Mouse (Mus musculus) heart, postnatal 14 days (tissue): Measurements from ENCODE around the gene Fgfr1op2. TPM values are rescaled to one million over a fixed set of nuclear protein-coding genes. Genes with fewer than 3 reads are reported as not detected.

Experiments used
- DNase-seq, 2 experiments: peaks; one replicate each; pipeline ENCODE4 v3.0.0; 2021 to 2022
- intact Hi-C: fragments of 180-260 bp; cut with DNase I; formaldehyde crosslinking; loops from one replicate; pipeline ENCODE4 v1.15.1; 2025
- total RNA-seq, 2 experiments: library from RNA; stranded (reverse); gene quantifications; 2 replicates each; pipeline ENCODE4 v1.2.3; 2021

Fgfr1op2 gene
- total RNA-seq, 2 experiments from 2014 or later: 56.4 to 61.4 TPM

GRCm38 (mm10) chr6:146583366-146584046 lies 6.5 kb downstream of the Fgfr1op2 start:
- intact Hi-C loops: no loop called here
- DNase-seq: no peak

DNA sequence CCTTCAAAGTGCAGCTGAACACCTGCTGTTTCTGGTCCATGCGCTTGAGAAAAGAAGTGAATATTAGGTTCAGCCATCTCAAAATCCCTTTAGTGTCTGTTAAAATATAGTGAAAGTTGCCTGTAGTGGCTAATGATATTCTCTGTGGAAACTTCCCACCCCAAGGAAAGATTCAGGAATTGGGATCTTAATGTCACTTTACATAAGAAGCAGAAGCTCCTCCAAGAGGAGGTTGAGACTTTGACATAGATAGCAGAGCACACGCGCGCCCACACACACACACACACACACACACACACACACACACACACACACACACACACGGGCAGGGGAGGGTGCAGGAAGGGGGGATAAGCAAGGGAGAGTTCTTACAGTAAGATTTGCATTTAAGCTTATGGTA lies 8.1 kb downstream of the Fgfr1op2 start:
- no peak for DNase-seq
- intact Hi-C loops: no loop called here

- intact Hi-C loops: no loop called here
These were observed 25.6 kb downstream of the Fgfr1op2 start for GRCm38 (mm10) chr6:146602601-146603000.

DNA sequence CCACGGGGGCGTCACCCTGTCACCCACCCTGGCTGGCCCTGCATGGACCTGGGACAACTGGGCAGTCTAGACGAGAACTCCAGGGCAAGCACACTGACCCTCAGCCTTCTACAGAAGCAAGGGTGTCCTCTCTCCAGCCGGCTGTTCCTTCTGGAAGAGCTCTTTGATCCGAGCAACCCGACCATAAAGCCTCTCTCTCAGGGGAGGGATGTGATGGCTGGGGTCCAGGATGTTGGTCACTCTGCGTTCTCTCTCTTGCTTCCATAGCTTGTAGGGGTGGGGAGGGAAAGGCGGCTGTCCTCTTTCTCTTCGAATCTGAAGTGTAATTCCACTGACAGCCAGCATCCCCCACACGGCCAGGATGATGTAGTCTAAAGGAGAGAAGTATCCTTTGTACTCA lies 26.6 kb downstream of the Fgfr1op2 start:
- intact Hi-C loops: no loop called here

More at GRCm38 (mm10) chr6:146602601-146603000, 25.6 kb downstream of the Fgfr1op2 start:
- DNase-seq: no peak

DNA sequence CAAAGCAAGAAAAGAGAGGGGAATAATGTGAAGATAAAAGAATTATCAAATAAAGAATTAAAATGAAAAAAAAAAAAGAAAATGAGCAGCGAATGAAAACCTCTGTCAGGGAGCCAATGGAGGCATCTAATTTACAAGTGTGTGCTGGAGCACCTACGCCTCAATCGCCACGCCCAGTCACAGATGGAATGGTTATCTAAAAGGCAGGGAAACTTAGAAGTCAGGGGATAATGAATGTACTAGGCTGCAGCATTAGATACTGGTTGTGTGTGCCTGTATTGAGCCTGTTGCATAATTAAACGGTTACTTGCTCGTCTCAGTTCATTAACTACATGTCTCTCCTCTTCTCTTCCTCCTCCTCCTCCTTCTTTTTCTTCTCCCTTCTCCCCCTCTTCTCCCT lies 34.4 kb downstream of the Fgfr1op2 start:
- intact Hi-C loops: no loop called here
- DNase-seq: no peak

More for the DNA sequence above, 26.6 kb downstream of the Fgfr1op2 start:
- peak in 1 of 2 experiments; percentile 12 for DNase-seq

DNA sequence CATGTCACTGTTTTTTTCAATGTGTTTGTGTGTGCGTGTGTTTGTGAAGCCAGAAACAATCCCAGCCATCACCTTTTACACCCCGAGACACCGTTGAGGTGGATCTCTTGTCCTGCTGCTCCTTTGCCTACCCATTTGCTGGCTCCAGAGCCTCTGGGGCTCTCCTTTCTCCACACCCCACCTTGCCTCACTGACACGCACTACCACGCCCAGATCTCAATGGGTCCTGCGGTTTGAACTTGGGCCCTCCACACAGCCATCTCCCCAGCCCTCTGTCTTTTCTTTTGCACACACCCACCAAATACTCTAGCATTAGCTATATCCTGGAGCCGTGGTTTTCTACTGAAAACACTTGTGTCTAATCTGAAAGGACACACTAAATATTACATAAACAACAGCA lies 34.9 kb downstream of the Fgfr1op2 start:
- no peak for DNase-seq
- intact Hi-C loops: no loop called here

GRCm38 (mm10) chr6:146612736-146613135 lies 35.7 kb downstream of the Fgfr1op2 start:
- no peak for DNase-seq
- intact Hi-C loops: no loop called here

DNA sequence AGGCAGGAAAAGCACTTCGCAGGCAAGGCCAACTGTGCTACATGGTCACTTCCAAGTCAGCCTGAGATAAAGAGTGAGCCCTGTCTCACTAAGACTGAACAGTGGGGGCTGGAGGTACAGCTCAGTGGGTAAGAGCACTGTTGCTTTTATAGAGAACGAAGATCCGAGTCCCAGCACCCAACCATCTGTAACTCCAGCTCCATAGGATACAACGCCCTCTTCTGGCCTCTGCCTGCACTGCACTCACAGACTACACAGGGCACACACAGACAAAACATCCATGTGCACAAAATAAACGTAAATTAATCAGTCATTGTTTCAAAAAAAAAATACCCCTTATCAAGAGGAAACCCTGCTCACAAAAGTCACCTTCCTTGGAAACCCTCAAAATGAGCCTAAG lies 36.9 kb downstream of the Fgfr1op2 start:
- DNase-seq: no peak
- intact Hi-C loops: no loop called here

- intact Hi-C loops: no loop called here
- no peak for DNase-seq
These were observed 37.5 kb downstream of the Fgfr1op2 start for GRCm38 (mm10) chr6:146614541-146614940.

DNA sequence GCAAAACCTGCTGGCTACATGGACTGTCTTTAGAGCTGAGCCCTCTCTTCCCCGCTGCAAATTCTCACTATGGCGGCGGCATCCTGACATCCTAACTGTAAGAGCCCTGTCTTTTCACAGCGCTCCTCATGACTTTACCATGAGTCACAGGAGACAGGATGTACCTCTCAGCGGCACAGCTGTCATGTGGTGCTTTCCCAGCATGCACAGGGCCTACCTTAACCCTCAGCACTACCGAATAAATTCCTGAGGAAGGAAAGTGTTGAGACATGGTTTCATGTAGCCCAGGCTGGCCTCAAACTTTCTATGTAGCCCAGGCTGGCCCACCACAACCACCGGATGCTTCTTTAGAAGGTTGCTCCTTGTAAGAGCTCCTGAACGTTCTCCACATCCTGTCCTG lies 38.9 kb downstream of the Fgfr1op2 start:
- no peak for DNase-seq
- intact Hi-C loops: no loop called here

- intact Hi-C loops: no loop called here
- DNase-seq: no peak
These were observed 39.7 kb downstream of the Fgfr1op2 start for GRCm38 (mm10) chr6:146616670-146617069.

GRCm38 (mm10) chr6:146628123-146628522 lies 51.1 kb downstream of the Fgfr1op2 start:
- DNase-seq: no peak
- intact Hi-C loops: no loop called here

- DNase-seq: no peak
- intact Hi-C loops: loop anchor here (5.0 kb wide), 1 partner anchor 128 kb away; the partner anchor contains the start of gene Itpr2
These were observed 53.1 kb downstream of the Fgfr1op2 start for GRCm38 (mm10) chr6:146629781-146630756.

GRCm38 (mm10) chr6:146630961-146631360 lies 54.0 kb downstream of the Fgfr1op2 start:
- no peak for DNase-seq
- intact Hi-C loops: loop anchor here (5.0 kb wide), 1 partner anchor 129 kb away; the partner anchor contains the start of gene Itpr2

DNA sequence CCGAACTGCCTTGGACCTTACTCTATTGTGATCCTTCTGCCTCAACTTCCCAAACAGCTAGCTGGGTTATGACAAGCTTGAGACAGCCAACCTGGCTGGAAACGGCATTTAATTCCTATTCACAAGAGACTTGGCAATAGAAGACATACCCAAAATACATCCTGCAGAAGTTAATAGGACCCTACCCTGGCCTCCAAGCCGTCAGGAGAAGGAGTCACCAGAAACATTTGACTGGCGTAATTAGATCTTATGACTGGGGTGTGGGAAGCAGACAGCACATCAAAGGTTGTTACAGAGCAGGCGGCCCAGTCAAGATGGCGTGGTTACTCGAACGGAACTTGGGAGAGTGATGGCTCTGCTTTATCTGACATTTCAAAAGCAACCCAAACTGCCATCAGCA lies 54.8 kb downstream of the Fgfr1op2 start:
- no peak for DNase-seq
- intact Hi-C loops: loop anchor here (5.0 kb wide), 1 partner anchor 130 kb away; the partner anchor contains the start of gene Itpr2

DNA sequence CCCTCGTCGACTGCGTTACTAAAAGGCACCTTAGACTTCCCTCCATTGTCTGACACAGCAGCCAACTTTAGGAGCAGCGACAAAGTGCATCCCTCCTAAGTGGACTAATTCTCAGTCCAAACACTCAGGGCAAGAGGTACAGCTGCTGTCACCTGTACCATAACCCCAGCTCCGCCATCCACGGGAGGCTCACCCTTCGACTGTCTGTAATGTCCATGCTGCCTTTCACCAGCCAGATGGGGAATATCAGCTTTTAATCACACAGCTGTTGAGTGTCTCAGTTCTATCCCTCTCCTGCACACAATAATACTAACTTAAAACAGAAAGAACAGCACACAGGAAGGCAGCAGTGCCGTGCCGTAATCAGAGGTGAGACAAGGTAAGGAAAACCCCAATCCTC lies 55.4 kb downstream of the Fgfr1op2 start:
- intact Hi-C loops: loop anchor here (5.0 kb wide), 1 partner anchor 130 kb away; the partner anchor contains the start of gene Itpr2
- DNase-seq: no peak

GRCm38 (mm10) chr6:146633097-146633496 lies 56.1 kb downstream of the Fgfr1op2 start:
- DNase-seq: peak in 1 of 2 experiments; percentile 6
- intact Hi-C loops: loop anchor here (5.0 kb wide), 1 partner anchor 131 kb away; the partner anchor contains the start of gene Itpr2

DNA sequence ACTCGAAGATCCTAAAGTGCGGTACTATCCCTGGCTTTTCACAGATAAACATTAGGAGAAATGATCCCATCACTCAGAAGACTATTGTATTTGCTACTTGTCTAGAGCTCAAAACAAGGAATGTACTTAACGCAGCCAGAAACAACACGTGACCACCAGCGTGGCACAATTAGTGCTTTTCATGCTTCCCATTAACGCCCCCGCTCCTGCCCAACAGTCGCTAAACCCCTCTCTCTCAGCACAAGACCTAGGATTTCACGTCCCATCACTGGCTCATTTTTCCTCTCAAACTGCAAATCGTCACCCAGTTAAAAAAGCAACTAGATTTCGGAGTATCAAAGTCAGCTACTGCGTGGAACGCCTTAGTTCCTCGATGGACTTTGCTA lies 56.6 kb downstream of the Fgfr1op2 start:
- DNase-seq: peak; percentile 30 to 42
- intact Hi-C loops: loop anchor here (5.0 kb wide), 1 partner anchor 131 kb away; the partner anchor contains the start of gene Itpr2

- intact Hi-C loops: loop anchor here (5.0 kb wide), 1 partner anchor 132 kb away; the partner anchor contains the start of gene Itpr2
- peak; percentile 88 to 92 for DNase-seq
These were observed 57.2 kb downstream of the Fgfr1op2 start for GRCm38 (mm10) chr6:146634015-146634722.
